Mouse (Mus musculus): ENCODE data around the gene Mtus2. TPM values are rescaled to one million over a fixed set of nuclear protein-coding genes. Genes with fewer than 3 reads are reported as not detected.

Mtus2 gene
- total and polyA plus RNA-seq, 3 experiments: 0.03 to 0.13 TPM; not detected in 1

DNA sequence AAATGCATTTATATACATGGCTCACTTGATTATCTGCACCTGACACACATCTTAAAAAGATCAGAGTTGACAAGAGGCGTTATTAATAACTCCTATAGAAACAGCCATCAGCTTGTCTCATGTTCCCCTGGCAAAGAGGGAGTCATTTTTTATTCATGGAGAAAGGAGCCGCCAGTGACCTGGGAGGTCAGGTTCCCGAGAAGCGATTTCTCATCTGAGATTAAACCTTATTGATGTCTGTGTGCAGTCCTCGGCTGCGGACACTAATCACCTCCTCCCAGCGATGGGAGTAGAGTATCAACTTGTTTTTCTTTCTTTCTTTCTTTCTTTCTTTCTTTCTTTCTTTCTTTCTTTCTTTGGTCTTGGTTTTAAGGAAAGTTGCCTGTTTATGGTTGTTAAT lies 150.8 kb downstream of the Mtus2 start (continued):
- TF ChIP-seq ELF1 (IDR thresholded peaks at IDR 0.05; ENCODE audit: low read depth, low read length): no peak

DNA sequence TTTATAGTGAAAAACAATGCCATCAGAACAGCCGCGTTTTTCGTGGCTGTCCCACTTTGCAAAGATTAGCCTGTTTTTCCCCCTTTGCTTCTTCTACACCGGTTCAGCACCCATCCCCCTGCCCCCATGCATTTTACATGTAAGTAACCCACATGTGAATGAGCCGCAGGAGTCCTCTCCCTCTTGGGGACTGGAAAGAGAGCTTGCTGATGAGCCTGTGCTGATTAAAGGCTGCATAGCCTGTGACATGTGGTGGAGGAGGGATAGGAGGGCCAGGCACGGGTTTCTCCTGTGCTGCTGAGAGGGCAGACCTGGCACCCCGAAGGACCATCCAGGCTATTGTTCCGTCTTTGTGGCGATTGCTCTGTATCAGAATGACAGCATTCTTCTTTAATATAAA lies 151.2 kb downstream of the Mtus2 start:
- in situ Hi-C loops (cut with MboI; ENCODE audit: low pct_ligation_motif_present, low pct_unique_long_range_greater_than_20kb, low sequenced_read_pairs): no loop called here

DNA sequence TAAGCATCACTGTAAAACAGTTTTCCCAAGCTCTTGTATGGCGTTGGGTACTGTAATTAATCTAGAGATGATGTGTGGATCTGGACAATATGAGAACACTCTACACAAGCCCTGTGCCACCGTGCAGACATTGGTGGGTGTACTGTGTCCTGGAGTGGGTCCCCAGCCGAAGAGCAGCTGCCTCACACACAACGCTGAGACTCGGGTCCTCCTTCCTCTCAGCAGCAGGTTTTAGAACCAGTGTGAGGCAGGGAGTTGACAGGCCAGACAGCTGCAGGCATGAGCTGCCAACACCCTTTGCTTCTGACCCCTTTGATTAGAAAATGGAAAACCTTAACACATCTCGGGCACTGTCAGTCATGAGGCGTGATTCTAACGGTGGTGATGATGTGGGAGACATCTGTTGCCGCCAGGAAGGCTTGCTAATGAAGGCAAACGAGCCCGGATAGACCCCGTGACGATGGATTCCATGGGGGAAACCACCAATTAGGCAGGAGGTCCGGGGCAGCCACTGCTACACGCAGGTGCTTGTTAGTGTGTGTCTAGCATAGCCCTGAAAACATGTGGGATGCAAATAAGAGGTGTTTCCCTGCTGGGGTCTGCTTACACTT lies 158.2 kb downstream of the Mtus2 start:
- Histone ChIP-seq H3K9me3 (replicated peaks; ENCODE audit: low read length) (peaks cover 36% of the 10 kb centered on the region), H3K4me2 (ENCODE audit: insufficient read depth, low read depth, poor library complexity, severe bottlenecking) (no peak overlapping the region), H3K9ac (ENCODE audit: insufficient read depth, low read depth) (no peak overlapping the region), H3K27me3 (replicated peaks) (peaks cover 5% of the 10 kb centered on the region), H3K4me3 (replicated peaks in 1 of 3; ENCODE audit: low read depth in 2 of 3, low read length in 2 of 3, poor library complexity in 1 of 3) (no peak overlapping the region), H3K27ac (ENCODE audit: insufficient read depth, low read depth) (no peak overlapping the region), H3K4me1 (ENCODE audit: control insufficient read depth in 1 of 2, insufficient read depth in 2 of 2) (no peaks in the 10 kb centered on the region), H3K79me2 (replicated peaks; ENCODE audit: control insufficient read depth, extremely low read depth, insufficient read depth, poor library complexity, severe bottlenecking) (no peaks in the 10 kb centered on the region), H3K36me3 (replicated peaks in 1 of 2; ENCODE audit: control insufficient read depth in 1 of 2, insufficient read depth in 1 of 2, low read length in 1 of 2) (no peaks in the 10 kb centered on the region)
- in situ Hi-C loops (cut with MboI; ENCODE audit: low pct_ligation_motif_present, low pct_unique_long_range_greater_than_20kb, low sequenced_read_pairs): no loop called here
- dilution Hi-C loops (cut with MboI; ENCODE audit: extremely low pct_ligation_motif_present, extremely low pct_unique_long_range_greater_than_20kb, low sequenced_read_pairs): no loop called here
- DNase-seq (ENCODE audit: extremely low read depth): no peak
- TF ChIP-seq JUND (conservative IDR thresholded peaks at IDR 0.05; ENCODE audit: low read depth, low read length): no peak
- no peak for TF ChIP-seq SMC3 (IDR thresholded peaks at IDR 0.05; ENCODE audit: low read depth, low read length)
- TF ChIP-seq HCFC1 (IDR thresholded peaks at IDR 0.05; ENCODE audit: low read depth, low read length): no peak
- TF ChIP-seq ZNF384 (IDR thresholded peaks at IDR 0.05; ENCODE audit: low read depth, low read length): no peak
- no peak for TF ChIP-seq MXI1 (IDR thresholded peaks at IDR 0.05; ENCODE audit: low read depth, low read length)
- no peak for TF ChIP-seq EP300 (IDR thresholded peaks at IDR 0.05; ENCODE audit: low read length)
- TF ChIP-seq MEF2A (IDR thresholded peaks at IDR 0.05; ENCODE audit: borderline replicate concordance, low read depth, low read length): no peak
- no peak for TF ChIP-seq CHD2 (IDR thresholded peaks at IDR 0.05; ENCODE audit: low read length)
- TF ChIP-seq JUN (IDR thresholded peaks at IDR 0.05; ENCODE audit: insufficient read depth, low read depth, low read length): no peak
- no peak for TF ChIP-seq GABPA (IDR thresholded peaks at IDR 0.05; ENCODE audit: insufficient replicate concordance, low read depth, low read length)
- no peak for TF ChIP-seq BHLHE40 (IDR thresholded peaks at IDR 0.05; ENCODE audit: low read depth, low read length)
- TF ChIP-seq UBTF (IDR thresholded peaks at IDR 0.05; ENCODE audit: low read depth, low read length): no peak
- TF ChIP-seq ZKSCAN1 (IDR thresholded peaks at IDR 0.05; ENCODE audit: borderline replicate concordance, low read depth, low read length): no peak

More for the DNA sequence above, 151.2 kb downstream of the Mtus2 start:
- Histone ChIP-seq H3K4me3 (replicated peaks in 1 of 3; ENCODE audit: low read depth in 2 of 3, low read length in 2 of 3, poor library complexity in 1 of 3) (no peak overlapping the region), H3K9ac (ENCODE audit: insufficient read depth, low read depth) (no peak overlapping the region), H3K36me3 (replicated peaks in 1 of 2; ENCODE audit: control insufficient read depth in 1 of 2, insufficient read depth in 1 of 2, low read length in 1 of 2) (no peaks in the 10 kb centered on the region), H3K27me3 (replicated peaks) (no peaks in the 10 kb centered on the region), H3K9me3 (replicated peaks; ENCODE audit: low read length) (peaks cover 40% of the 10 kb centered on the region), H3K4me1 (ENCODE audit: control insufficient read depth in 1 of 2, insufficient read depth in 2 of 2) (no peaks in the 10 kb centered on the region), H3K79me2 (replicated peaks; ENCODE audit: control insufficient read depth, extremely low read depth, insufficient read depth, poor library complexity, severe bottlenecking) (no peaks in the 10 kb centered on the region), H3K27ac (ENCODE audit: insufficient read depth, low read depth) (no peak overlapping the region), H3K4me2 (ENCODE audit: insufficient read depth, low read depth, poor library complexity, severe bottlenecking) (no peak overlapping the region)
- DNase-seq (ENCODE audit: extremely low read depth): no peak
- dilution Hi-C loops (cut with MboI; ENCODE audit: extremely low pct_ligation_motif_present, extremely low pct_unique_long_range_greater_than_20kb, low sequenced_read_pairs): no loop called here
- TF ChIP-seq TBP (conservative IDR thresholded peaks at IDR 0.05; ENCODE audit: low read depth, low read length): no peak
- no peak for TF ChIP-seq BHLHE40 (IDR thresholded peaks at IDR 0.05; ENCODE audit: low read depth, low read length)
- no peak for TF ChIP-seq MXI1 (IDR thresholded peaks at IDR 0.05; ENCODE audit: low read depth, low read length)
- TF ChIP-seq MYC (IDR thresholded peaks at IDR 0.05; ENCODE audit: low read depth, low read length): no peak

Data from CH12.LX (cell line).